Mouse (Mus musculus) kidney, adult 2 months (tissue): ENCODE results near the gene Megf11. TPM values are rescaled to one million over a fixed set of nuclear protein-coding genes. Genes with fewer than 3 reads are reported as not detected.

Experiments used
- DNase-seq: peaks from one replicate; pipeline ENCODE4 v3.0.0; 2021
- H3K27ac ChIP-seq: fragments of 200-500 bp; 2 replicates; pipeline ENCODE4 v1.5.1; 2012; ENCODE audit warnings: low read depth, low read length, control low read depth, inconsistent platforms; ENCODE audit not compliant: insufficient read depth
- H3K27me3 ChIP-seq: fragments of 200-500 bp; replicated peaks from 2 replicates; pipeline ENCODE4 v1.6.1; 2012; ENCODE audit warnings: mild to moderate bottlenecking, moderate library complexity, low read length, inconsistent platforms; ENCODE audit not compliant: control insufficient read depth, insufficient read depth
- H3K36me3 ChIP-seq: fragments of 200-500 bp; 2 replicates; pipeline ENCODE4 v1.6.1; 2012; ENCODE audit warnings: mild to moderate bottlenecking, moderate library complexity, low read length, inconsistent platforms; ENCODE audit not compliant: control insufficient read depth, insufficient read depth
- H3K4me1 ChIP-seq: fragments of 200-500 bp; 2 replicates; pipeline ENCODE4 v1.6.1; 2011; ENCODE audit warnings: low read length; ENCODE audit not compliant: control insufficient read depth, insufficient read depth
- H3K4me3 ChIP-seq: fragments of 200-500 bp; 2 replicates; pipeline ENCODE4 v1.5.1; 2011; ENCODE audit warnings: mild to moderate bottlenecking, low read depth, low read length, control low read depth; ENCODE audit not compliant: insufficient read depth
- CTCF ChIP-seq: fragments of 200-500 bp; conservative IDR thresholded peaks from 2 replicates; pipeline ENCODE4 v1.5.1; 2011; ENCODE audit warnings: low read depth, mild to moderate bottlenecking, control low read depth, low read length, moderate library complexity, mixed read lengths; ENCODE audit not compliant: insufficient read depth, insufficient read length
- POLR2A ChIP-seq: fragments of 200-500 bp; IDR thresholded peaks from one replicate; pipeline ENCODE4 v1.6.1; 2011; ENCODE audit warnings: low read depth, low read length, control low read depth
- WGBS: fragments of 180-500 bp; shearing (Covaris S2); methylation state at CpG from one replicate; pipeline ENCODE4 v1.1.7; 2018; 5-methylcytosine and 5-hydroxymethylcytosine counted together
- polyA plus RNA-seq: library from polyadenylated mRNA; depleted of rRNA; stranded (reverse); fragments of >200 nt; gene quantifications from 2 replicates; pipeline ENCODE4 v1.2.3, GENCODE M21; 2012

Megf11 gene
- polyA plus RNA-seq, 1 experiment = 0.16 TPM

DNA sequence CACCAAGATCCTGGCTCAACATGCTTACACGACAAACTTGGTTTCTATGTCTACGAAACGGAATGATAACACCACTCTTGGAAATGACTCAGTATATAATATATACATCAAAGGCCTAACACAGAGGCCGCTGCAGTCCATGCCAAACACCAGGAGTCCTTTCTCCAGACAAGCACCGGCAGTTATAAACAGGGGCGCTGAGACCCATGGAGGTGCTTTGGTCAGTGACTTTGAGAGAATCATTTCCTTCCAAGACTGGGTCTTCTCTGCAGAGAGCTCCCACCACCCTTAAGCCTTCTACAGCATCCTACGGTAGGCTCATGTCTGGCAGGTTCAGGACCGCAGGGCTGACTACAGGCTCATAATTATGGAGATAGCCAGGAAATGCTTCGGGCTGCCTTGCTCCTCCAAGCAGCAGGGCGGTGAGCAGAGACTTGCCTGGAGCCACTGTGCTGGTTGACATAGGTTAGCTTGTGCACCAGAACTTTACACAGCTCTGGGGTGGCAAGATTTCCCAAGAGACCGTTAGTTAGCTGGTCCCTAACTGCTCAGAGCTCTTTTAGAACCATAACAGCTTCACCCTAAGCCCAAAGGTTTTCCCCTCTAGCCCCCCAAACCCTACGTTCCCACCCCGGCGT lies 219.8 kb downstream of the Megf11 start:
- no peaks in the 10 kb centered on the region for H3K4me1 ChIP-seq
- H3K27me3 ChIP-seq = no peaks in the 10 kb centered on the region
- no peak for DNase-seq
- no peak overlapping the region for H3K27ac ChIP-seq
- no peaks in the 10 kb centered on the region for H3K36me3 ChIP-seq
- H3K4me3 ChIP-seq = no peak overlapping the region
- WGBS = 90% methylated on average over 14 of the region's 14 CpGs
- no peak for TF ChIP-seq POLR2A
- no peak for TF ChIP-seq CTCF

DNA sequence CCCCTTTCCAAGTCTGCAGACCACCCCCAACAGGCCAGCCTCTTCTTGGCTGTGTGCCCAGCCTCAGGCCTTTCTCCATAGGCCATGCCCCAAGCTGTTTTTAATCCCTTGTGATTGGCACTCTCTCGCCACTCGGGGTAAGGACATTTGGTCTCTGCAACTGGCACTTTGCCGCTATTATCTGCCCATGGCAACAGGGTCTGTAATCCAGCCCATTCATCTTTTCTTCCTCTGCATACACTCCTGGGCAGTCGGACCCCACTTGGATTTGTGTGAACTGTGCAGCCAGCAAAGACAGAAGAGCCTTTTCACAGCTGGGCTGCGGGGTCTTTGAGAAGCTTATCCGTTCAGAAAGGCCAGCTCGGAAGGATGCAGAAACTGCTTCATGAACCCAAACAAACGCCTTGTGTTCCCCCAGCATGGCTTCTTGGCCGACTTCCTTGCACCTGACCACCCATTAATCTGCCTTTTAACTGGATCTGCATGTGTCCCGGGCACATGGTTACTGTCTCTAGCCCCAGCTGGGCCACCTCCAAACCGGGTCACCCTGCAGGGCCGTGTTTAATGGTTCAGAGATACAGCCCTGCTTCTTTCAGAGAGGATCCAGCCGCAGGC lies 220.4 kb downstream of the Megf11 start:
- Histone ChIP-seq H3K27me3 (no peaks in the 10 kb centered on the region), H3K36me3 (no peaks in the 10 kb centered on the region), H3K4me3 (no peak overlapping the region), H3K4me1 (no peaks in the 10 kb centered on the region), H3K27ac (no peak overlapping the region)
- WGBS = 62% methylated on average over 13 of the region's 13 CpGs
- DNase-seq = no peak
- no peak for TF ChIP-seq POLR2A
- TF ChIP-seq CTCF = no peak

DNA sequence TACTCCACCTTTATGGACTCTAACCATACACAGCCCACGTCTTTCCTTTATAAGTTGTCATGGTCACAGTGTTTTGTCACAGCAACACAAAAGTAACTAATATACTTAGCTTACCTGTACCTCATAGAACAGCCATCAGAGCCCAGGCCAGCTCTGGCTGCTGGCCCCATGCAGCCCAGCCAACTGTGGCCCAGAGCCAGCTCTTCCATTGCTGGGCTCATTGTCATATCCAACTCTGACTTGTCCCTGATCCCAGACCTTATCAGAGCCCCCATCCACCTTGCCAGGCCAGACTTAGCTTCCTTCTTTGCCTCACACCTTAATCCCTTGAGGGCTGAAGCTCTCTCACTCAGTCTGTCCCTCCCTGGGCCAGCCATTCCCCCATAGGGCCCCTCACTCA lies 221.6 kb downstream of the Megf11 start:
- H3K27ac ChIP-seq = no peak overlapping the region
- H3K27me3 ChIP-seq = no peaks in the 10 kb centered on the region
- H3K4me3 ChIP-seq = no peak overlapping the region
- no peaks in the 10 kb centered on the region for H3K4me1 ChIP-seq
- DNase-seq = no peak
- no peaks in the 10 kb centered on the region for H3K36me3 ChIP-seq
- TF ChIP-seq CTCF (no peak), POLR2A (no peak)
- WGBS = 97% methylated on average over 1 of the region's 1 CpGs

DNA sequence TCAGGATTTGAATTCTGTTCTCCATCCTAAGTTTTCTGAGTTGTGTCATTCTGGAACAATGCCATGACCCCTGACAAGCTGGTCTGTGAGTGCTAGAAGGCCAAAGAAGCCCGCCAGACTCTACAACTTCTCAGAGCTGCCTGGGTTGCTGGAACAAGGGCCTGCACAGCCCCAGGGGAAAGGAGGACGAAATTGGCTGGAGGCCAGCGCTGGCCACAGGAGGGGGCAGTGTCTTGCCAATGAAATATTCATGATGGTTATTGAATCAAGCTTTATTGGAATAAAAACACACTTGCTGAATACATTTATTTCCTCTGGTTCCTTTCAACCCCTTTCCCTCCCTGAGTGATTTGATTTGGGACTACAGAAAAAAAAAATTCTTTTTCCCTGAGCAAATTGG lies 224.1 kb downstream of the Megf11 start:
- DNase-seq = no peak
- TF ChIP-seq POLR2A (no peak), CTCF (no peak)
- WGBS = 41% methylated on average over 3 of the region's 3 CpGs

DNA sequence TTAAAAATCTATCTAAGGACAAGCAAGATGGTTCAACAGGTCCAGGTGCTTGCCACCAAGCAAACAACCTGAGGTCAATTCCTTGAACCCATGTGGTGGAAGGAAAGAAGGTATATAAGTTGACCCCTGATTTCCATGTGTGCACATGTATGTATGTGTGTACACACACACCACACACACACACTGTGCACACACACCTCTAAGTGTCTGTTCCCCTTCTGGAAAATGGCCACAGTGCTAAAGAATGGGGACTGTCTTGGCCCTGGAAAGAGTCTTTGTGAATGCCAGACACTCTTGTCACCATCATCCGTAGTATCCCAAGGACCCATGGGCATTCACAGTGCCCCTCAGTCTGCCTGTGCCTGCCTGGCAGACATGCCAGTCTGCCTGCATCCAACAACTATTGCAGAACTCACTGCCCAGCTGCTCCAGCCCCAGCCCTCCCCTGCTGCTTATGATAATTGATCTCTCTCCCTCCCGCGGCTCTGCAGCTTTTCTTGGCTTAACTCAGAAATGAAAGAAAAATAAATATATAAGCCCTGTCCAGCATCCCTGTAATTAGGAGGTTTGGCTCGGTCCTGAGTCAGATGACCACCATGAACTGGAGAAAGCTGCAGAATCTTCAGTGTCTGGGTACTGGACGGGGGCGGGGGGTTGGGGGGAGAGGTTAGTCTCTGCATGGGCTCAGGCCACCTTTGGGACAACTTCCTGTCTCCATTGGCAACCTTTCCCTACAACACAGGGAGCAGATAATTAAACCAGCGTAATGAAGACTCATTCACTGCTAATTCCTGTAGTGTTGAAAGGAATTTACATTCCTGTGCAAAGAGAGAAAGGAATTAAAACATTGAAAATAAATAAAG lies 226.9 kb downstream of the Megf11 start:
- Histone ChIP-seq H3K4me1 (no peaks in the 10 kb centered on the region), H3K27ac (no peak overlapping the region), H3K36me3 (no peaks in the 10 kb centered on the region), H3K27me3 (no peaks in the 10 kb centered on the region), H3K4me3 (no peak overlapping the region)
- WGBS = 34% methylated on average over 7 of the region's 7 CpGs
- DNase-seq = no peak
- TF ChIP-seq POLR2A (no peak), CTCF (no peak)

More for the DNA sequence above, 224.1 kb downstream of the Megf11 start:
- no peaks in the 10 kb centered on the region for H3K27me3 ChIP-seq
- H3K36me3 ChIP-seq = no peaks in the 10 kb centered on the region
- no peak overlapping the region for H3K4me3 ChIP-seq
- no peaks in the 10 kb centered on the region for H3K4me1 ChIP-seq
- H3K27ac ChIP-seq = no peak overlapping the region

DNA sequence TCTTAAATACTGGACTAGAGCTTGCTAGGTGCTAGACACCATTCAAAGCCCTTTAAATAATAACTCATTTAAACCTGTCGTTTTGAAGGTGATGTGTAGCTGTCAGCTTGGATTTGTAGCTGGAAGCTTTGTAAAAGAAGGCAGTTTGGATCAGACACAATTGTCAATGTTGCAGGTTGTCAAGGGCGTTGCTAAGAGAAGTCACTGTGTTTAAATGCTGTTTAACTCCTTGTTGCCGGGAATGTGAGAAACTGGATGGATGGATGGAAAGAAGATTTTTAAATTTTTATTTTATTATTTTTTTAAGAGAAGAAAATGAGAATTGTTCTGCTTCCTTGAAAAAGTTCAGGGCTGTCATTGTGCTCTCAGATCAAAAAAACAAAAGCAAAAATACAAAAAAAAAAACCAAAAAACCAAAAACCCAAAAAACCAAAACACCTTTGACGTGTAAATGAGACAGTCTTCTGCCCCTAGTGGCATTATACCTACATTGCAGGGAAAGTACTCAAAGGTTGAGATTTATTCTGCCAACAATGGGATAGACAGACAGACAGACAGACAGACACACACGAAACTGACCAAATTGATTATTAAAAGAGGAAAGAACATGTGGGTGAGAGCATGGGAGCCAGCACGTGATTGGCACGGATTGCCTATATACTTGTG lies 227.7 kb downstream of the Megf11 start:
- Histone ChIP-seq H3K36me3 (no peaks in the 10 kb centered on the region), H3K4me3 (no peak overlapping the region), H3K27ac (no peak overlapping the region), H3K27me3 (no peaks in the 10 kb centered on the region), H3K4me1 (no peaks in the 10 kb centered on the region)
- TF ChIP-seq POLR2A (no peak), CTCF (no peak)
- DNase-seq = peak; percentile 13
- WGBS = 67% methylated on average over 7 of the region's 7 CpGs
